Mouse (Mus musculus) ES-E14 (cell line): ENCODE data around the gene Foxd3. TPM values are rescaled to one million over a fixed set of nuclear protein-coding genes. Genes with fewer than 3 reads are reported as not detected.

Experiments
- DNase-seq: peaks from one replicate; pipeline ENCODE4 v3.0.0-alpha.2; 2013; ENCODE audit warnings: low read depth, low spot score
- H3K27ac ChIP-seq: 2 replicates; pipeline ENCODE4 v1.5.1; 2012; ENCODE audit warnings: low read depth, mild to moderate bottlenecking, low read length, moderate library complexity, mixed read lengths; ENCODE audit not compliant: poor library complexity, insufficient read depth, severe bottlenecking
- H3K36me3 ChIP-seq: 2 replicates; pipeline ENCODE4 v1.6.1; 2012; ENCODE audit warnings: mild to moderate bottlenecking, low read length, moderate library complexity, mixed read lengths; ENCODE audit not compliant: control insufficient read depth, poor library complexity, insufficient read depth, severe bottlenecking
- H3K4me1 ChIP-seq, 2 experiments: fragments of 150-350 bp in 1 of 2; sonication (generic) in 1 of 2; 2 replicates each; pipeline ENCODE4 v1.6.1; 2012; ENCODE audit warnings: low read length in 2 of 2, mild to moderate bottlenecking in 1 of 2, mixed read lengths in 1 of 2; ENCODE audit not compliant: control insufficient read depth in 2 of 2, insufficient read depth in 2 of 2, poor library complexity in 1 of 2
- H3K4me3 ChIP-seq, 2 experiments: fragments of 150-350 bp in 1 of 2; sonication (generic) in 1 of 2; 2 replicates each; pipeline ENCODE4 v1.5.1; 2012; ENCODE audit warnings: low read length in 2 of 2, low read depth in 1 of 2, mild to moderate bottlenecking in 1 of 2, mixed read lengths in 1 of 2; ENCODE audit not compliant: insufficient read depth in 1 of 2, poor library complexity in 1 of 2, severe bottlenecking in 1 of 2
- H3K9ac ChIP-seq: 2 replicates; pipeline ENCODE4 v1.6.1; 2012; ENCODE audit warnings: low read depth, mild to moderate bottlenecking, low read length, mixed read lengths; ENCODE audit not compliant: poor library complexity, insufficient read depth, severe bottlenecking
- H3K9me3 ChIP-seq: fragments of 150-350 bp; sonication (generic); 2 replicates; pipeline ENCODE4 v1.6.1; 2012; ENCODE audit warnings: low read depth, mild to moderate bottlenecking, low read length; ENCODE audit not compliant: control insufficient read depth, insufficient read depth
- CHD2 ChIP-seq: IDR thresholded peaks from 2 replicates; pipeline ENCODE4 v1.6.1; 2014; ENCODE audit warnings: mild to moderate bottlenecking, low read depth, low read length, inconsistent platforms
- HCFC1 ChIP-seq: IDR thresholded peaks from 2 replicates; pipeline ENCODE4 v1.6.1; 2012; ENCODE audit warnings: low read length, inconsistent platforms, borderline replicate concordance; ENCODE audit not compliant: insufficient read depth
- MAFK ChIP-seq: IDR thresholded peaks from 2 replicates; pipeline ENCODE4 v1.6.1; 2014; ENCODE audit warnings: mild to moderate bottlenecking, low read depth, low read length, inconsistent platforms; ENCODE audit not compliant: insufficient read depth
- ZC3H11A ChIP-seq: IDR thresholded peaks from 2 replicates; pipeline ENCODE4 v1.6.1; 2012; ENCODE audit warnings: low read depth, mild to moderate bottlenecking, inconsistent platforms, low read length, borderline replicate concordance
- ZNF384 ChIP-seq: IDR thresholded peaks from 2 replicates; pipeline ENCODE4 v1.6.1; 2012; ENCODE audit warnings: low read depth, low read length, inconsistent platforms
- in situ Hi-C, 2 experiments: fragments of 600-800 bp; cut with MboI; formaldehyde crosslinking; loops; one replicate each; pipeline ENCODE4 v1.15.1; 2025; ENCODE audit warnings: low sequenced_read_pairs in 2 of 2, inconsistent platforms in 1 of 2; ENCODE audit not compliant: unreplicated experiment in 2 of 2
- total RNA-seq: library from RNA; depleted of rRNA; stranded (reverse); fragments of 300-350 nt; gene quantifications from 2 replicates; pipeline ENCODE4 v1.2.3, GENCODE M21; 2012

The Foxd3 gene
- total RNA-seq, 1 experiment: 26.1 TPM

GRCm38 (mm10) chr4:99645560-99645959, 10.5 kb upstream of the Foxd3 start:
- Histone ChIP-seq H3K9ac (no peak overlapping the region), H3K9me3 (no peaks in the 10 kb centered on the region), H3K27ac (no peak overlapping the region), H3K36me3 (no peaks in the 10 kb centered on the region), H3K4me1 (peaks cover 7 to 11% of the 10 kb centered on the region in 2 experiments), H3K4me3 (no peak overlapping the region)
- in situ Hi-C loops: no loop called here
- no peak for DNase-seq
- TF ChIP-seq ZNF384: no peak
- TF ChIP-seq CHD2: no peak
- no peak for TF ChIP-seq ZC3H11A
- no peak for TF ChIP-seq HCFC1
- no peak for TF ChIP-seq MAFK

GRCm38 (mm10) chr4:99650088-99650944, 5.8 kb upstream of the Foxd3 start:
- Histone ChIP-seq H3K9ac (peak overlapping the region; percentile 67), H3K9me3 (no peaks in the 10 kb centered on the region), H3K4me3 (peak overlapping the region; percentile 44 to 53), H3K27ac (peak overlapping the region; percentile 70), H3K4me1 (peaks cover 0 to 3% of the 10 kb centered on the region in 2 experiments; a peak in 1 of 4 replicates), H3K36me3 (no peaks in the 10 kb centered on the region)
- TF ChIP-seq ZC3H11A (no peak), ZNF384 (peak; percentile 54)
- DNase-seq: no peak
- in situ Hi-C loops: no loop called here

- Histone ChIP-seq H3K9ac (peak overlapping the region; percentile 55; the same call in 1 of the 2 replicates), H3K27ac (no peak overlapping the region), H3K4me1 (peaks cover 2 to 3% of the 10 kb centered on the region in 2 experiments; a peak in 2 of 4 replicates), H3K4me3 (peak overlapping the region; percentile 44 to 53), H3K36me3 (no peaks in the 10 kb centered on the region), H3K9me3 (no peaks in the 10 kb centered on the region)
- in situ Hi-C loops: no loop called here
- no peak for DNase-seq
- peak; percentile 62; the same call in 1 of the 2 replicates for TF ChIP-seq ZNF384
- no peak for TF ChIP-seq CHD2
Observed at GRCm38 (mm10) chr4:99650945-99651690, 5.0 kb upstream of the Foxd3 start.

GRCm38 (mm10) chr4:99651823-99652450, 4.2 kb upstream of the Foxd3 start:
- H3K4me1 ChIP-seq: peaks cover 2 to 3% of the 10 kb centered on the region in 2 experiments; a peak in 2 of 4 replicates
- no peak overlapping the region for H3K27ac ChIP-seq
- H3K9ac ChIP-seq: no peak overlapping the region
- H3K36me3 ChIP-seq: no peaks in the 10 kb centered on the region
- peak overlapping the region in 1 of 2 experiments; percentile 53; a peak in 1 of 4 replicates for H3K4me3 ChIP-seq
- TF ChIP-seq HCFC1 (no peak), ZC3H11A (no peak), CHD2 (no peak), MAFK (no peak), ZNF384 (no peak)
- no peaks in the 10 kb centered on the region for H3K9me3 ChIP-seq
- DNase-seq: no peak
- in situ Hi-C loops: no loop called here
